Mouse (Mus musculus) liver, postnatal 0 days (tissue): ENCODE results near the gene Fam155a. TPM values are rescaled to one million over a fixed set of nuclear protein-coding genes. Genes with fewer than 3 reads are reported as not detected.
"Not testable (repeated sequence)": the region's sequence is repeated elsewhere in the genome, so short reads cannot be mapped to it uniquely, and the experiment has no call there.

Source experiments
- ATAC-seq: fragments of 200-750 bp; cut with Nextera tagmentation; 2 replicates; pipeline ENCODE4 v1.8.0; 2017; ENCODE audit warnings: mild to moderate bottlenecking, moderate library complexity
- DNase-seq: peaks from one replicate; pipeline ENCODE4 v3.0.0-alpha.2; 2016
- H3K27ac ChIP-seq: fragments of 300-500 bp; sonication (generic); 2 replicates; pipeline ENCODE4 v1.5.1; 2014; ENCODE audit warnings: antibody characterized with exemption, moderate library complexity, mild to moderate bottlenecking, low read depth
- H3K27me3 ChIP-seq: fragments of 300-500 bp; sonication (generic); 2 replicates; pipeline ENCODE4 v1.6.1; 2014; ENCODE audit warnings: low read length, control low read depth, mixed read lengths; ENCODE audit not compliant: insufficient read depth
- H3K36me3 ChIP-seq: fragments of 300-500 bp; sonication (generic); replicated peaks from 2 replicates; pipeline ENCODE4 v1.6.1; 2014; ENCODE audit warnings: mild to moderate bottlenecking, control low read depth, low read length, moderate library complexity, mixed read lengths; ENCODE audit not compliant: insufficient read depth
- H3K4me1 ChIP-seq: fragments of 300-500 bp; sonication (generic); 2 replicates; pipeline ENCODE4 v1.6.1; 2014; ENCODE audit warnings: antibody characterized with exemption, mild to moderate bottlenecking, control low read depth; ENCODE audit not compliant: insufficient read depth
- H3K4me2 ChIP-seq: fragments of 300-500 bp; sonication (generic); 2 replicates; pipeline ENCODE4 v1.6.1; 2014; ENCODE audit warnings: low read depth, mild to moderate bottlenecking, low read length, moderate library complexity, mixed read lengths
- H3K4me3 ChIP-seq: fragments of 300-500 bp; sonication (generic); 2 replicates; pipeline ENCODE4 v1.5.1; 2014; ENCODE audit warnings: low read depth, low read length
- H3K9ac ChIP-seq: fragments of 300-500 bp; sonication (generic); replicated peaks from 2 replicates; pipeline ENCODE4 v1.6.1; 2014; ENCODE audit warnings: mild to moderate bottlenecking, moderate library complexity
- H3K9me3 ChIP-seq: fragments of 300-500 bp; sonication (generic); 2 replicates; pipeline ENCODE4 v1.6.1; 2016; ENCODE audit warnings: mild to moderate bottlenecking, control low read depth, low read length, mixed read lengths
- CTCF ChIP-seq: sonication (generic); IDR thresholded peaks from 2 replicates; pipeline ENCODE4 v1.5.1; 2016; ENCODE audit warnings: antibody characterized with exemption, low read depth
- EP300 ChIP-seq: IDR thresholded peaks from 2 replicates; pipeline ENCODE4 v1.6.1; 2016; ENCODE audit warnings: antibody characterized with exemption, low read depth, mild to moderate bottlenecking
- WGBS: fragments of 180-500 bp; shearing (Covaris S2); extraction: QIAGEN DNeasy Blood & Tissue Kit; methylation state at CpG from one replicate; pipeline ENCODE4 v1.1.7; 2014; ENCODE audit not compliant: insufficient replicate concordance; 5-methylcytosine and 5-hydroxymethylcytosine counted together
- polyA plus RNA-seq: library from polyadenylated mRNA; unstranded; fragments of >200 nt; fragmentation: Nextera tagmentation; extraction: Ambion mirVana; gene quantifications from 2 replicates; pipeline ENCODE4 v1.2.1, GENCODE M21; 2015

Gene Fam155a
- polyA plus RNA-seq, 1 experiment from 2014 or later = not detected

DNA sequence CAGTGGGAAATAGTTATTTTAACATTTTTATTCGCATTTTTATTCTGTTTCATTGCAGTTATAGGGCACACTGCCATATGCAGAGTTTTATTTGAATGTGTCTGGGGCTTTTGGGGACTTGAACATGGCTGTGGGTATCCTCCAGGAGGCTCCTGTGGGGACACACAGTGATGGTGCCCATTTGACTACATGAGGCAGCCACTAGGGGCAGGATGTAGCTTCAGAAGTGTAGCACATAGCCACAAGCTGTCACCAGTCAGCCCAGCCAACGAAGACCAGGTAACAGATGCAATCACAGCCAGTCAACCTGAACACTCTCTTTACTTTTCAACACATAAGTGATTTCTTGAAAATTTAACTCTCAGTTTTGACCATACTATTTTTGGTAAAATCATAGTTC lies 377.7 kb downstream of the Fam155a start:
- H3K36me3 ChIP-seq = no peaks in the 10 kb centered on the region
- ATAC-seq (no peak), DNase-seq (no peak)
- no peak for TF ChIP-seq EP300
- peak; percentile 40 for TF ChIP-seq CTCF
- no peak overlapping the region for H3K27ac ChIP-seq
- H3K27me3 ChIP-seq = no peaks in the 10 kb centered on the region
- H3K9ac ChIP-seq = no peak overlapping the region
- H3K9me3 ChIP-seq = no peaks in the 10 kb centered on the region
- 33% methylated on average over 2 of the region's 2 CpGs for WGBS
- H3K4me3 ChIP-seq = no peak overlapping the region
- no peak overlapping the region for H3K4me2 ChIP-seq
- no peaks in the 10 kb centered on the region for H3K4me1 ChIP-seq

DNA sequence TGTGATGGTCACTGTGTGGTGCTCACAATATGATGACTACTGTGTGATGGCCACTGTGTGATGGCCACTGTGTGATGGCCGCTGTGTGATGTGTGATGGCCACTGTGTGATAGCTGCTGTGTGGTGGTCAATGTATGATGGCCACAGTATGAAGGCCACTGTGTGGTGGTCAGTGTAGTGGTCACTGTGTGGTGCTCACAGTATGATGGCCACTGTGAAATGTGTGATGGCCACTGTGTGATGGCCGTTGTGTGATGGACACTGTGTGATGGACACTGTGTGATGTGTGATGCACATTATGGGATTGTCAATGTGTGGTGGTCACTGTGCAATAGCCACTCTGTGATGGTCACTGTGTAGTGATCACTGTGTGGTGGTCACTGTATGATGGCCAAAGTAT lies 380.7 kb downstream of the Fam155a start:
- not testable (repeated sequence) for H3K4me2 ChIP-seq, H3K4me1 ChIP-seq, H3K9ac ChIP-seq, H3K27me3 ChIP-seq, H3K9me3 ChIP-seq, ATAC-seq, DNase-seq, H3K36me3 ChIP-seq, H3K4me3 ChIP-seq, H3K27ac ChIP-seq
- 78% methylated on average over 2 of the region's 2 CpGs for WGBS

DNA sequence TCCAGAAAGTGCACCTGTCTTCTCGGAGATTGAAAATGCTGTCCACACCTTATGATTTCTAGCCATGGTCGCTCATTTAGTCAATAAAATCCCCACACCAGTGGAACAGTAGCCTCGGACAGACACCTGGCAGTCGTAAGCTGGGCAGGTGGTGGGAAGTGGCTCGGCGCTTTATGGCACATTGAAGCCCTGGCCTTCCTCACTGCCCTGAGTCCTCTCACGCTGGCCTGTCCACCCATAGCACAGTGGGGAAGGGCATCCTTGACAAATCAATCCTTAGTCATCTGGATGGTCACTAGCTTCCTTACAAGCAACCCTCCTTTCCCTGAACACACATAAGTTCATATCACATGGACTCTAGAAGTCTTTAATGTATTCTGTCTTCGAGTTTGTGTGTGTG lies 401.8 kb downstream of the Fam155a start:
- Histone ChIP-seq H3K27ac (no peak overlapping the region), H3K4me2 (no peak overlapping the region), H3K9ac (no peak overlapping the region), H3K27me3 (no peaks in the 10 kb centered on the region), H3K9me3 (no peaks in the 10 kb centered on the region), H3K36me3 (no peaks in the 10 kb centered on the region), H3K4me1 (no peaks in the 10 kb centered on the region), H3K4me3 (no peak overlapping the region)
- ATAC-seq (no peak), DNase-seq (no peak)
- 75% methylated on average over 8 of the region's 8 CpGs for WGBS
- TF ChIP-seq CTCF (no peak), EP300 (no peak)

DNA sequence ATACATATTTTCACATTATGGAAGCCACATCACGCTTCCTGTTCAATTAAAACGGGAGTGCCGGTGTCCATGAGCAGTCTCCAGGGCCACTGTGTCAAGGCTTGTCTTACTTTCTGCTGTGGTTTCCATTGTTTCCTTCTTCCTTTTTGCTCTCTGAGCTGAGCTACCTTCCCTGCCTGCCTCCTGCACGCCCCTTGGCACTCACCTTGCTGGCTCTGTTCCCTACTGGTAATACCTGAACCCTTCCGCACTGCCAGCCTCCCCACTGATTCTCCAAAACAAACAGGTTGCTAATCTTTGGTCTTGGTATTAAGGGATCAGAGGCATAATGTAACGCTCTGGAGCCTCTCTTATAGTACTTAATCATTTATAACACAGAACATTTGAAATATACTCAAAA lies 403.2 kb downstream of the Fam155a start:
- Histone ChIP-seq H3K4me1 (no peaks in the 10 kb centered on the region), H3K9me3 (no peaks in the 10 kb centered on the region), H3K36me3 (no peaks in the 10 kb centered on the region), H3K27me3 (no peaks in the 10 kb centered on the region), H3K27ac (no peak overlapping the region), H3K4me2 (no peak overlapping the region), H3K9ac (no peak overlapping the region), H3K4me3 (no peak overlapping the region)
- DNase-seq (no peak), ATAC-seq (no peak)
- 59% methylated on average over 6 of the region's 6 CpGs for WGBS
- TF ChIP-seq EP300 (no peak), CTCF (no peak)

DNA sequence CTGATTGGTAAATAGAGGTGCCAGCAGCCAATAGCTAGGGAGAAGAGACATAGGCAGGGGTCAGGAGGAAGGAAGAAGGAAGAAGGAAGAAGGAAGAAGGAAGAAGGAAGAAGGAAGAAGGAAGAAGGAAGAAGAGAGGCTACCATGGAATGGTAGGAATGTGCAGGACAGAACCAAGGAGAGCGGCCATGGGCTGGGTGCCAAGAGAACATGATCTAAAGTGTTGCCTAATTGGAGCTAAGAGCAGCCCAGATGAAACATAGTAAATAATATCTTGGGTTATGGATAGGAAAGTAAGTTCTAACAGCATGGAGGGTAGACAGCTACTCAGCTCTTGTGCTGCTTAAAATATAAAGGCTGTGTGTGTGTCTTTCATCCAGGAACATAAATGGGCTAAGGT lies 405.6 kb downstream of the Fam155a start:
- H3K36me3 ChIP-seq = no peaks in the 10 kb centered on the region
- no peak overlapping the region for H3K9ac ChIP-seq
- no peak overlapping the region for H3K4me3 ChIP-seq
- no peak overlapping the region for H3K27ac ChIP-seq
- no peaks in the 10 kb centered on the region for H3K4me1 ChIP-seq
- TF ChIP-seq EP300 = no peak
- no peak for TF ChIP-seq CTCF
- no peak overlapping the region for H3K4me2 ChIP-seq
- DNase-seq = no peak
- H3K27me3 ChIP-seq = no peaks in the 10 kb centered on the region
- no peaks in the 10 kb centered on the region for H3K9me3 ChIP-seq
- no peak for ATAC-seq
- 58% methylated on average over 1 of the region's 1 CpGs for WGBS

DNA sequence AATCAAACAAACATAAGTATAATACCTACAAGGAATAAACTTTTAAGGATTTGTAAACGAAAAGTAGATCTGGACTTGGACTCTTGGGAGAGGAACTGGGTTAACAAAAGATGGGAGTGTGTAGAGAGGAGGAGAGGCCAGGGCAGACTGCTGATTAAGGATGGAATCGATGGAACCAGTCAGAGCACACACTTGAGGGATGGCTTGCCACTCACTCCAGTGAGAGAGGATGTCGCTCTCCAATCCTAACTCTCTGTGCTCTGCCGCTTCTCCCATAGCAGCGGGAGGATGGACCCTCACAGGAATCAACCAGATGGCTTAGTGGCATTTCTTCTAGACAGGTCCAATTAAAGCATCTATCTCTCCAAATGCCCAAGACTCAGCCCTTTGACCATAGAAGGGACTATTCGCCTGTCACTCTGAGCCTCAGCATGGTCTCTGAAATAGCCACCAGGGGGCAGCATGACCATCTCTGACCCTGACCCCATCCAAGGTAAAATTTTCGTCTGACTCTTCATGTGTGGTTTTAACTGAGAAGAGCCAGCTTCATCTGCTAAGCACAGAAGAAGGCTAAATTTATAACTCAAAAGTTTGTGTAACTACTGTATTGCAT lies 422.3 kb downstream of the Fam155a start:
- no peak overlapping the region for H3K4me2 ChIP-seq
- DNase-seq (peak; percentile 46), ATAC-seq (no peak)
- no peaks in the 10 kb centered on the region for H3K4me1 ChIP-seq
- H3K27ac ChIP-seq = no peak overlapping the region
- no peak overlapping the region for H3K4me3 ChIP-seq
- no peak overlapping the region for H3K9ac ChIP-seq
- 52% methylated on average over 7 of the region's 7 CpGs for WGBS
- no peaks in the 10 kb centered on the region for H3K27me3 ChIP-seq
- no peaks in the 10 kb centered on the region for H3K36me3 ChIP-seq
- peak; percentile 71 for TF ChIP-seq CTCF
- no peak for TF ChIP-seq EP300
- no peaks in the 10 kb centered on the region for H3K9me3 ChIP-seq

DNA sequence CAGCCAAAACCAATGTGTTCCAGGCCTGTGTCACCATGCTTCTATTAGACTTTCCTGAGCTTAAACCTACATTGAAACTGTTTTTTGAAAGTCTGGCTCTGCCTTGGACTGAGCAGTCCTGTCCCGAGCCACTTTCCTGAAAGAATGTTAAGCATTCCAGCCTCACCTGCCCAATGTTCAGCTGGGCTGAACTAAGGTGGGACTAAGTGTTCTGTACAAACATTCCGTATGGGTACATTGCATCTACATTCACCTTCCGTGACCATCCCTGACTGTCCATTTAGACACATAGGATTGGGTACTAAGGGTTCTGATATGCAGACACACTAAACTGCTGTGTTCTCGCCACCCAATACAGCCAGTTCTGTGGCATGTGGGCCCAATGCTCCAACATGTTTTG lies 423.8 kb downstream of the Fam155a start:
- TF ChIP-seq CTCF (no peak), EP300 (no peak)
- ATAC-seq (no peak), DNase-seq (no peak)
- Histone ChIP-seq H3K9ac (no peak overlapping the region), H3K9me3 (no peaks in the 10 kb centered on the region), H3K27ac (no peak overlapping the region), H3K4me2 (no peak overlapping the region), H3K36me3 (no peaks in the 10 kb centered on the region), H3K4me1 (no peaks in the 10 kb centered on the region), H3K4me3 (no peak overlapping the region), H3K27me3 (no peaks in the 10 kb centered on the region)
- 74% methylated on average over 4 of the region's 4 CpGs for WGBS
